Mouse (Mus musculus) CH12.LX (cell line): Measurements from ENCODE around the gene Mcl1. TPM values are rescaled to one million over a fixed set of nuclear protein-coding genes. Genes with fewer than 3 reads are reported as not detected.

Experiments used
- DNase-seq: peaks from one replicate; pipeline ENCODE4 v3.0.0-alpha.2; 2013; ENCODE audit errors: extremely low read depth
- H3K27ac ChIP-seq: 2 replicates; pipeline ENCODE4 v1.5.1; 2012; ENCODE audit warnings: low read depth, mild to moderate bottlenecking, control low read depth, moderate library complexity; ENCODE audit not compliant: insufficient read depth
- H3K27me3 ChIP-seq: replicated peaks from 2 replicates; pipeline ENCODE3; 2012; ENCODE audit warnings: inconsistent platforms
- H3K36me3 ChIP-seq, 2 experiments: replicated peaks in 1 of 2; 2 replicates each; pipeline versions ENCODE3 to v1.6.1; 2012; ENCODE audit warnings: inconsistent platforms in 1 of 2, low read length in 1 of 2, mild to moderate bottlenecking in 1 of 2, mixed read lengths in 1 of 2, moderate library complexity in 1 of 2; ENCODE audit not compliant: control insufficient read depth in 1 of 2, insufficient read depth in 1 of 2
- H3K4me1 ChIP-seq, 2 experiments: 2 replicates each; pipeline ENCODE4 v1.6.1; 2012; ENCODE audit warnings: inconsistent platforms in 1 of 2, moderate library complexity in 1 of 2; ENCODE audit not compliant: insufficient read depth in 2 of 2, control insufficient read depth in 1 of 2
- H3K4me2 ChIP-seq: 2 replicates; pipeline ENCODE4 v1.6.1; 2012; ENCODE audit warnings: low read depth, mild to moderate bottlenecking, control low read depth; ENCODE audit not compliant: poor library complexity, insufficient read depth, severe bottlenecking
- H3K4me3 ChIP-seq, 3 experiments: fragments of 150-350 bp in 1 of 3; sonication (generic) in 1 of 3; replicated peaks in 1 of 3; 2 replicates each; pipeline versions ENCODE3 to v1.5.1; 2011 to 2012; ENCODE audit warnings: low read depth in 2 of 3, low read length in 2 of 3, mild to moderate bottlenecking in 2 of 3, moderate library complexity in 2 of 3, control low read depth in 1 of 3, improper control_type of control experiment in 1 of 3, inconsistent platforms in 1 of 3, mixed read lengths in 1 of 3; ENCODE audit not compliant: poor library complexity in 1 of 3
- H3K79me2 ChIP-seq: replicated peaks from 2 replicates; pipeline ENCODE4 v1.6.1; 2012; ENCODE audit warnings: mild to moderate bottlenecking, moderate library complexity; ENCODE audit not compliant: control insufficient read depth, poor library complexity, insufficient read depth, severe bottlenecking; ENCODE audit errors: extremely low read depth
- H3K9ac ChIP-seq: 2 replicates; pipeline ENCODE4 v1.6.1; 2012; ENCODE audit warnings: low read depth, mild to moderate bottlenecking, control low read depth, moderate library complexity; ENCODE audit not compliant: insufficient read depth
- H3K9me3 ChIP-seq: replicated peaks from 2 replicates; pipeline ENCODE3; 2012; ENCODE audit warnings: low read length, inconsistent platforms, mixed read lengths
- BHLHE40 ChIP-seq: IDR thresholded peaks from 2 replicates; pipeline ENCODE4 v1.6.1; 2011; ENCODE audit warnings: mild to moderate bottlenecking, low read depth, low read length, improper control_type of control experiment
- CHD1 ChIP-seq: IDR thresholded peaks from 2 replicates; pipeline ENCODE4 v1.6.1; 2012; ENCODE audit warnings: low read depth, low read length, improper control_type of control experiment, inconsistent platforms
- CHD2 ChIP-seq: IDR thresholded peaks from 2 replicates; pipeline ENCODE4 v1.6.1; 2011; ENCODE audit warnings: low read length, improper control_type of control experiment
- CTCF ChIP-seq, 2 experiments: IDR thresholded peaks in 1 of 2; conservative IDR thresholded peaks in 1 of 2; 2 replicates each; pipeline ENCODE4 v1.5.1; 2011 to 2012; ENCODE audit warnings: low read depth in 2 of 2, low read length in 2 of 2, improper control_type of control experiment in 1 of 2, inconsistent platforms in 1 of 2, mild to moderate bottlenecking in 1 of 2, moderate library complexity in 1 of 2
- E2F4 ChIP-seq: IDR thresholded peaks from 2 replicates; pipeline ENCODE4 v1.6.1; 2011; ENCODE audit warnings: low read depth, low read length, improper control_type of control experiment; ENCODE audit not compliant: insufficient replicate concordance
- EP300 ChIP-seq: IDR thresholded peaks from 2 replicates; pipeline ENCODE4 v1.6.1; 2011; ENCODE audit warnings: low read length, improper control_type of control experiment
- ETS1 ChIP-seq: conservative IDR thresholded peaks from 2 replicates; pipeline ENCODE4 v1.6.1; 2012; ENCODE audit warnings: low read depth, mild to moderate bottlenecking, inconsistent platforms, low read length, improper control_type of control experiment, moderate library complexity
- GABPA ChIP-seq: IDR thresholded peaks from 2 replicates; pipeline ENCODE4 v1.6.1; 2012; ENCODE audit warnings: low read depth, low read length, improper control_type of control experiment, inconsistent platforms; ENCODE audit not compliant: insufficient replicate concordance
- HCFC1 ChIP-seq: IDR thresholded peaks from 2 replicates; pipeline ENCODE4 v1.6.1; 2012; ENCODE audit warnings: low read depth, mild to moderate bottlenecking, inconsistent platforms, low read length, improper control_type of control experiment
- IRF4 ChIP-seq: IDR thresholded peaks from 2 replicates; pipeline ENCODE4 v1.6.1; 2014; ENCODE audit warnings: low read depth, mild to moderate bottlenecking, inconsistent platforms, low read length, improper control_type of control experiment
- JUN ChIP-seq: IDR thresholded peaks from 2 replicates; pipeline ENCODE4 v1.6.1; 2011; ENCODE audit warnings: low read depth, mild to moderate bottlenecking, low read length, improper control_type of control experiment, moderate library complexity; ENCODE audit not compliant: insufficient read depth
- JUND ChIP-seq: conservative IDR thresholded peaks from 2 replicates; pipeline ENCODE4 v1.6.1; 2011; ENCODE audit warnings: low read depth, low read length, improper control_type of control experiment
- KAT2A ChIP-seq: IDR thresholded peaks from 2 replicates; pipeline ENCODE4 v1.6.1; 2012; ENCODE audit warnings: low read length, improper control_type of control experiment, inconsistent platforms; ENCODE audit not compliant: insufficient replicate concordance
- MAFK ChIP-seq: IDR thresholded peaks from 2 replicates; pipeline ENCODE4 v1.6.1; 2011; ENCODE audit warnings: low read length, improper control_type of control experiment; ENCODE audit not compliant: insufficient replicate concordance
- MAX ChIP-seq: IDR thresholded peaks from 2 replicates; pipeline ENCODE4 v1.6.1; 2011; ENCODE audit warnings: low read length, improper control_type of control experiment
- MAZ ChIP-seq: IDR thresholded peaks from 2 replicates; pipeline ENCODE4 v1.6.1; 2012; ENCODE audit warnings: low read depth, mild to moderate bottlenecking, inconsistent platforms, low read length, improper control_type of control experiment, moderate library complexity
- MEF2A ChIP-seq: IDR thresholded peaks from 2 replicates; pipeline ENCODE4 v1.6.1; 2014; ENCODE audit warnings: low read depth, mild to moderate bottlenecking, inconsistent platforms, low read length, improper control_type of control experiment, borderline replicate concordance
- MXI1 ChIP-seq: IDR thresholded peaks from 2 replicates; pipeline ENCODE4 v1.6.1; 2011; ENCODE audit warnings: mild to moderate bottlenecking, low read depth, low read length, improper control_type of control experiment
- MYC ChIP-seq: IDR thresholded peaks from 2 replicates; pipeline ENCODE4 v1.6.1; 2011; ENCODE audit warnings: low read depth, mild to moderate bottlenecking, improper control_type of control experiment, low read length
- NELFE ChIP-seq: IDR thresholded peaks from 2 replicates; pipeline ENCODE4 v1.6.1; 2011; ENCODE audit warnings: low read depth, low read length, improper control_type of control experiment
- NRF1 ChIP-seq: IDR thresholded peaks from 2 replicates; pipeline ENCODE4 v1.6.1; 2014; ENCODE audit warnings: low read depth, mild to moderate bottlenecking, inconsistent platforms, low read length, improper control_type of control experiment, moderate library complexity
- PAX5 ChIP-seq: IDR thresholded peaks from 2 replicates; pipeline ENCODE4 v1.6.1; 2012; ENCODE audit warnings: low read length, inconsistent platforms, mixed read lengths
- POLR2A ChIP-seq: IDR thresholded peaks from 2 replicates; pipeline ENCODE4 v1.6.1; 2011; ENCODE audit warnings: low read depth, mild to moderate bottlenecking, improper control_type of control experiment, low read length
- POLR2AphosphoS2 ChIP-seq: IDR thresholded peaks from 2 replicates; pipeline ENCODE4 v1.6.1; 2011; ENCODE audit warnings: low read depth, low read length, improper control_type of control experiment
- RAD21 ChIP-seq: IDR thresholded peaks from 2 replicates; pipeline ENCODE4 v1.6.1; 2011; ENCODE audit warnings: low read depth, mild to moderate bottlenecking, low read length, improper control_type of control experiment, moderate library complexity
- RCOR1 ChIP-seq: conservative IDR thresholded peaks from 2 replicates; pipeline ENCODE4 v1.6.1; 2012; ENCODE audit warnings: low read depth, mild to moderate bottlenecking, inconsistent platforms, low read length, improper control_type of control experiment
- SIN3A ChIP-seq: IDR thresholded peaks from 2 replicates; pipeline ENCODE4 v1.6.1; 2012; ENCODE audit warnings: low read length, improper control_type of control experiment, inconsistent platforms
- SMC3 ChIP-seq: IDR thresholded peaks from 2 replicates; pipeline ENCODE4 v1.6.1; 2011; ENCODE audit warnings: low read depth, low read length, improper control_type of control experiment
- TBP ChIP-seq: conservative IDR thresholded peaks from 2 replicates; pipeline ENCODE4 v1.6.1; 2011; ENCODE audit warnings: low read depth, low read length, improper control_type of control experiment
- TCF12 ChIP-seq: IDR thresholded peaks from 2 replicates; pipeline ENCODE4 v1.6.1; 2014; ENCODE audit warnings: low read depth, mild to moderate bottlenecking, inconsistent platforms, low read length, improper control_type of control experiment
- UBTF ChIP-seq: IDR thresholded peaks from 2 replicates; pipeline ENCODE4 v1.6.1; 2012; ENCODE audit warnings: low read depth, mild to moderate bottlenecking, inconsistent platforms, low read length, improper control_type of control experiment, moderate library complexity
- USF1 ChIP-seq: IDR thresholded peaks from 2 replicates; pipeline ENCODE4 v1.6.1; 2014; ENCODE audit warnings: low read depth, mild to moderate bottlenecking, inconsistent platforms, low read length, improper control_type of control experiment
- USF2 ChIP-seq: conservative IDR thresholded peaks from 2 replicates; pipeline ENCODE4 v1.6.1; 2011; ENCODE audit warnings: low read depth, low read length, improper control_type of control experiment
- ZC3H11A ChIP-seq: IDR thresholded peaks from 2 replicates; pipeline ENCODE4 v1.6.1; 2012; ENCODE audit warnings: low read depth, mild to moderate bottlenecking, inconsistent platforms, low read length, improper control_type of control experiment
- ZKSCAN1 ChIP-seq: IDR thresholded peaks from 2 replicates; pipeline ENCODE4 v1.6.1; 2012; ENCODE audit warnings: low read depth, inconsistent platforms, low read length, improper control_type of control experiment, borderline replicate concordance
- ZMIZ1 ChIP-seq: IDR thresholded peaks from 2 replicates; pipeline ENCODE4 v1.6.1; 2012; ENCODE audit warnings: low read depth, mild to moderate bottlenecking, inconsistent platforms, low read length, improper control_type of control experiment
- ZNF384 ChIP-seq: IDR thresholded peaks from 2 replicates; pipeline ENCODE4 v1.6.1; 2012; ENCODE audit warnings: low read depth, low read length, improper control_type of control experiment, inconsistent platforms
- dilution Hi-C: fragments of 300-500 bp; cut with MboI; formaldehyde crosslinking; loops from 2 replicates; pipeline ENCODE4 v1.14.3; 2020; ENCODE audit warnings: low sequenced_read_pairs; ENCODE audit not compliant: extremely low pct_unique_long_range_greater_than_20kb, extremely low pct_ligation_motif_present
- in situ Hi-C: fragments of 300-500 bp; cut with MboI; formaldehyde crosslinking; loops from 3 replicates; pipeline ENCODE4 v1.14.3; 2019; ENCODE audit warnings: low sequenced_read_pairs, low pct_ligation_motif_present, low pct_unique_long_range_greater_than_20kb, mixed read lengths
- polyA plus RNA-seq: library from polyadenylated mRNA; unstranded; fragments of >175 nt; gene quantifications from 2 replicates; pipeline ENCODE4 v1.2.1, GENCODE M21; 2012; ENCODE audit warnings: low read depth; ENCODE audit not compliant: insufficient read length
- total RNA-seq, 2 experiments: library from RNA; depleted of rRNA; stranded (reverse); fragments of 300-350 nt in 1 of 2; fragments of >200 nt in 1 of 2; gene quantifications; 2 replicates each; pipeline ENCODE4 v1.2.3; 2012 to 2014

Mcl1 gene
- total and polyA plus RNA-seq, 3 experiments, result 95.9 to 225 (median 188) TPM

DNA sequence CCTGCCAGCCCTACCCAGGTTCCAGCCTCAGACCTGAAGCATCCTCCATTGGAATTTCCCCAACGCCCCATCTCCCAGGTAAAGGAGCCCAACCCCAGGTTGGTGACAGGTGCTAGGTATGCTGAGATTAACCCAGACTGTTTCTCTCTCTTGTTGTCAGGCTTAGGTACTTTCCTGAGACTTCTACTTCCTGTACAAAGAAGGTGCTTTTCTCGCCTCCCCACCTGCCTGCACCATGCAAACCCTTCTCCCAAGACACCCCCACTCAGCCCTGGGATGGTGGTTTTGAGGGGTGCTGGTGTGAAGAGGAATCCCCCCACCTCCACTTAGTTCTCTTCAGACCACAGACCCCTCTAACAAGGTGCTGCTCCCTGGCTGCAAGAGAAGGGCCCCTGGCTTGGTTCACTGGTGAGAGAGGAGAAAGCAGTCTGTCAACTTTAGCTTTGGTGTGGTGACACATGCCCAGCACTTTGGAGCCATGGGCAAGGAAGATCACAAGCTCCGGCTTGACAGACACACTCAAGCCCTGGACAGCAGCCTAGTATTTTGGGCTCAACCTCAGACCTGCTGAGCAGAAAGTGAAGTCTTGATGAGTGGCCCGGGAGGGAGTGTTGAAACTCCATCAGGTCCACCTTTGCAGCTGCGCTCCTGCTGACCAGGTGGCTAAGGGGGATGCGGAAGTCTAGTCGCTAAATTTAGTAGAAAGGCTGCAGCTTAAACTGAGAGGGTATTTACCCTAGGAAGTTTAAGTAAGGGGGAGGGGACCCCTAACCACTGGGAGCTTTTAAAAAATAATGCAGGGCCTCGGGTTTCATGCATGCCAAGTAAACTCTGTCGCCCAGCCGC, 14.5 kb downstream of the Mcl1 start:
- peak; percentile 82 for DNase-seq
- H3K36me3 ChIP-seq, result peaks cover 0 to 17% of the 10 kb centered on the region in 2 experiments
- H3K4me2 ChIP-seq, result peak overlapping the region; percentile 98
- dilution Hi-C loops, result no loop called here
- H3K9ac ChIP-seq, result peak overlapping the region; percentile 87
- H3K27ac ChIP-seq, result peak overlapping the region; percentile 99
- peak overlapping the region in 2 of 3 experiments; percentile 25 to 49 for H3K4me3 ChIP-seq
- H3K79me2 ChIP-seq, result peaks cover 17% of the 10 kb centered on the region
- H3K9me3 ChIP-seq, result no peaks in the 10 kb centered on the region
- H3K27me3 ChIP-seq, result no peaks in the 10 kb centered on the region
- H3K4me1 ChIP-seq, result peaks cover 42 to 88% of the 10 kb centered on the region in 2 experiments
- in situ Hi-C loops, result no loop called here
- TF ChIP-seq USF1, result no peak
- no peak for TF ChIP-seq POLR2AphosphoS2
- no peak; the same call in none of the 2 replicates for TF ChIP-seq POLR2A
- no peak for TF ChIP-seq UBTF
- 0 out of 2 replicates have a peak, but pooled peaks have one; percentile 47 for TF ChIP-seq E2F4
- TF ChIP-seq IRF4, result peak; percentile 84; the same call in 1 of the 2 replicates
- 0 out of 2 replicates have a peak, but pooled peaks have one; percentile 43 for TF ChIP-seq SIN3A
- TF ChIP-seq USF2, result no peak
- peak; percentile 70; the same call in 1 of the 2 replicates for TF ChIP-seq MAZ
- TF ChIP-seq RAD21, result no peak
- TF ChIP-seq GABPA, result no peak
- TF ChIP-seq HCFC1, result no peak
- no peak for TF ChIP-seq PAX5
- TF ChIP-seq ZMIZ1, result peak; percentile 48; the same call in 1 of the 2 replicates
- peak; percentile 88 for TF ChIP-seq EP300
- TF ChIP-seq MAFK, result 0 out of 2 replicates have a peak, but pooled peaks have one; percentile 15
- TF ChIP-seq JUN, result no peak
- 0 out of 2 replicates have a peak, but pooled peaks have one; percentile 17 for TF ChIP-seq TBP
- TF ChIP-seq MAX, result peak; percentile 24; the same call in 1 of the 2 replicates
- no peak for TF ChIP-seq CTCF (conservative IDR thresholded peaks at IDR 0.05 in 1 of 2, IDR thresholded peaks at IDR 0.05 in 1 of 2; ENCODE audit: low read depth in 2 of 2, low read length in 2 of 2)
- peak; percentile 60 for TF ChIP-seq NRF1
- no peak for TF ChIP-seq ZKSCAN1
- TF ChIP-seq ZC3H11A, result no peak
- TF ChIP-seq NELFE, result no peak; the same call in 1 of the 2 replicates
- peak; percentile 82 for TF ChIP-seq RCOR1
- peak; percentile 98 for TF ChIP-seq TCF12
- peak; percentile 78; the same call in 1 of the 2 replicates for TF ChIP-seq CHD1
- TF ChIP-seq KAT2A, result 0 out of 2 replicates have a peak, but pooled peaks have one; percentile 62
- no peak; the same call in 1 of the 2 replicates for TF ChIP-seq ZNF384
- TF ChIP-seq JUND, result no peak
- peak; percentile 81 for TF ChIP-seq ETS1
- TF ChIP-seq MEF2A, result peak; percentile 94
- no peak; the same call in 1 of the 2 replicates for TF ChIP-seq MXI1
- TF ChIP-seq MYC, result peak; percentile 79; the same call in 1 of the 2 replicates
- no peak for TF ChIP-seq SMC3
- TF ChIP-seq BHLHE40, result peak; percentile 74
- peak; percentile 89 for TF ChIP-seq CHD2
